Mouse (Mus musculus) megakaryocyte, adult 5-6 weeks (primary cell): ENCODE data around the gene Gm10322. TPM values are rescaled to one million over a fixed set of nuclear protein-coding genes. Genes with fewer than 3 reads are reported as not detected.

Experiments
- ATAC-seq: 2 replicates; pipeline ENCODE4 v1.8.0; 2016; ENCODE audit warnings: mild to moderate bottlenecking, inconsistent platforms; ENCODE audit not compliant: poor library complexity, severe bottlenecking
- total RNA-seq, 2 experiments: library from RNA; stranded (forward) in 1 of 2; stranded (reverse) in 1 of 2; fragments of 153-499, 151-499 nt in 1 of 2; fragments of 221-1000, 200-1000 nt in 1 of 2; gene quantifications; 2 replicates each; pipeline versions ENCODE4 v1.2.3 to v1.2.4; 2015 to 2017

Gm10322 gene
- not detected in 2 replicates for total RNA-seq (2015)
- total RNA-seq (2017), result not detected in 2 replicates

GRCm38 (mm10) chr10:59615981-59616520 lies at the start of gene Gm10322:
Gene Gm10322 (plus strand): TSS chr10:59616063.
- peak; percentile 53 for ATAC-seq

- no peak for ATAC-seq
Measured at GRCm38 (mm10) chr10:59566968-59567367, 48.9 kb upstream of the Gm10322 start.

GRCm38 (mm10) chr10:59568665-59569480 lies 47.0 kb upstream of the Gm10322 start:
- no peak for ATAC-seq

- no peak for ATAC-seq
Measured at GRCm38 (mm10) chr10:59569481-59569869, 46.4 kb upstream of the Gm10322 start.

GRCm38 (mm10) chr10:59570360-59570759 lies 45.5 kb upstream of the Gm10322 start:
- ATAC-seq, result no peak

- no peak for ATAC-seq
Measured at GRCm38 (mm10) chr10:59570780-59571179, 45.1 kb upstream of the Gm10322 start.

GRCm38 (mm10) chr10:59571273-59571672 lies 44.6 kb upstream of the Gm10322 start:
- peak; percentile 40; the same call in 1 of the 2 replicates for ATAC-seq

- no peak for ATAC-seq
Measured at GRCm38 (mm10) chr10:59571964-59572363, 43.9 kb upstream of the Gm10322 start.

GRCm38 (mm10) chr10:59576305-59576704 lies 39.6 kb upstream of the Gm10322 start:
- ATAC-seq, result no peak

- peak; percentile 75 for ATAC-seq
Measured at GRCm38 (mm10) chr10:59577871-59578801, 37.7 kb upstream of the Gm10322 start.

- no peak for ATAC-seq
Measured at GRCm38 (mm10) chr10:59579645-59580044, 36.2 kb upstream of the Gm10322 start.

GRCm38 (mm10) chr10:59580593-59581149 lies 35.2 kb upstream of the Gm10322 start:
- ATAC-seq, result no peak

- no peak for ATAC-seq
Measured at GRCm38 (mm10) chr10:59581826-59582543, 33.9 kb upstream of the Gm10322 start.

- no peak for ATAC-seq
Measured at GRCm38 (mm10) chr10:59585621-59586020, 30.2 kb upstream of the Gm10322 start.

- ATAC-seq, result no peak
Measured at GRCm38 (mm10) chr10:59586821-59587220, 29.0 kb upstream of the Gm10322 start.

- ATAC-seq, result no peak
Measured at GRCm38 (mm10) chr10:59588135-59588534, 27.7 kb upstream of the Gm10322 start.

GRCm38 (mm10) chr10:59589420-59589819 lies 26.4 kb upstream of the Gm10322 start:
- ATAC-seq, result peak; percentile 94

GRCm38 (mm10) chr10:59589856-59590255 lies 26.0 kb upstream of the Gm10322 start:
- peak; percentile 72 for ATAC-seq

GRCm38 (mm10) chr10:59590606-59591005 lies 25.3 kb upstream of the Gm10322 start:
- no peak for ATAC-seq
